Mouse (Mus musculus): ENCODE results near the gene Iqcf5. TPM values are rescaled to one million over a fixed set of nuclear protein-coding genes. Genes with fewer than 3 reads are reported as not detected.

Iqcf5 gene
- total RNA-seq (2014; fragmentation: Nextera tagmentation) (not detected in 2 replicates), total RNA-seq (2017) (not detected in 2 replicates)

GRCm38 (mm10) chr9:106514273-106514672 is at the start of gene Iqcf5:
Gene Iqcf5, plus strand, starts transcription at chr9:106514573.
- no peak for ATAC-seq (replicated peaks; ENCODE audit: low FRiP score, low TSS enrichment, poor library complexity, severe bottlenecking)

GRCm38 (mm10) chr9:106464751-106465541 is 49.4 kb upstream of the Iqcf5 start:
- no peak for ATAC-seq (replicated peaks; ENCODE audit: low FRiP score, low TSS enrichment, poor library complexity, severe bottlenecking)

GRCm38 (mm10) chr9:106465571-106466200 is 48.7 kb upstream of the Iqcf5 start, which contains the start of gene Gpr62:
Gene Gpr62, minus strand, starts transcription at chr9:106465938.
- ATAC-seq (replicated peaks; ENCODE audit: low FRiP score, low TSS enrichment, poor library complexity, severe bottlenecking) = no peak

- ATAC-seq (replicated peaks; ENCODE audit: low FRiP score, low TSS enrichment, poor library complexity, severe bottlenecking) = no peak
Observed at GRCm38 (mm10) chr9:106466721-106467120, 47.7 kb upstream of the Iqcf5 start.

- ATAC-seq (replicated peaks; ENCODE audit: low FRiP score, low TSS enrichment, poor library complexity, severe bottlenecking) = no peak
Observed at GRCm38 (mm10) chr9:106467746-106468145, 46.6 kb upstream of the Iqcf5 start.

GRCm38 (mm10) chr9:106469317-106469716 is 45.1 kb upstream of the Iqcf5 start:
- ATAC-seq (replicated peaks; ENCODE audit: low FRiP score, low TSS enrichment, poor library complexity, severe bottlenecking) = no peak

- ATAC-seq (replicated peaks; ENCODE audit: low FRiP score, low TSS enrichment, poor library complexity, severe bottlenecking) = no peak
Observed at GRCm38 (mm10) chr9:106469776-106470175, 44.6 kb upstream of the Iqcf5 start.

- no peak for ATAC-seq (replicated peaks; ENCODE audit: low FRiP score, low TSS enrichment, poor library complexity, severe bottlenecking)
Observed at GRCm38 (mm10) chr9:106470991-106471750, 43.2 kb upstream of the Iqcf5 start.

- no peak for ATAC-seq (replicated peaks; ENCODE audit: low FRiP score, low TSS enrichment, poor library complexity, severe bottlenecking)
Observed at GRCm38 (mm10) chr9:106471892-106472291, 42.5 kb upstream of the Iqcf5 start.

GRCm38 (mm10) chr9:106472321-106472720 is 42.1 kb upstream of the Iqcf5 start:
- no peak for ATAC-seq (replicated peaks; ENCODE audit: low FRiP score, low TSS enrichment, poor library complexity, severe bottlenecking)

- ATAC-seq (replicated peaks; ENCODE audit: low FRiP score, low TSS enrichment, poor library complexity, severe bottlenecking) = no peak
Observed at GRCm38 (mm10) chr9:106473081-106473752, 41.2 kb upstream of the Iqcf5 start.

- ATAC-seq (replicated peaks; ENCODE audit: low FRiP score, low TSS enrichment, poor library complexity, severe bottlenecking) = no peak
Observed at GRCm38 (mm10) chr9:106473753-106474105, 40.6 kb upstream of the Iqcf5 start.

- peak; percentile 47 for ATAC-seq (replicated peaks; ENCODE audit: low FRiP score, low TSS enrichment, poor library complexity, severe bottlenecking)
Observed at GRCm38 (mm10) chr9:106474456-106474855, 39.9 kb upstream of the Iqcf5 start.

- no peak for ATAC-seq (replicated peaks; ENCODE audit: low FRiP score, low TSS enrichment, poor library complexity, severe bottlenecking)
Observed at GRCm38 (mm10) chr9:106475046-106475445, 39.3 kb upstream of the Iqcf5 start.

GRCm38 (mm10) chr9:106475663-106476001 is 38.7 kb upstream of the Iqcf5 start, which contains the start of gene Rrp9:
Gene Rrp9, plus strand, starts transcription at chr9:106475963.
- ATAC-seq (replicated peaks; ENCODE audit: low FRiP score, low TSS enrichment, poor library complexity, severe bottlenecking) = no peak

- peak; percentile 8; the same call in 1 of the 2 replicates for ATAC-seq (replicated peaks; ENCODE audit: low FRiP score, low TSS enrichment, poor library complexity, severe bottlenecking)
Observed at GRCm38 (mm10) chr9:106476002-106476923, 38.1 kb upstream of the Iqcf5 start.

GRCm38 (mm10) chr9:106476924-106477484 is 37.4 kb upstream of the Iqcf5 start, which contains the start of gene Parp3:
Gene Parp3, minus strand, starts transcription at chr9:106476949.
- peak; percentile 92 for ATAC-seq (replicated peaks; ENCODE audit: low FRiP score, low TSS enrichment, poor library complexity, severe bottlenecking)

- 0 out of 2 replicates have a peak, but pooled peaks have one; percentile 5 for ATAC-seq (replicated peaks; ENCODE audit: low FRiP score, low TSS enrichment, poor library complexity, severe bottlenecking)
Observed at GRCm38 (mm10) chr9:106477649-106478048, 36.7 kb upstream of the Iqcf5 start.

Data from megakaryocyte-erythroid progenitor cell, adult 5-6 weeks (primary cell).